Mouse (Mus musculus): ENCODE results near the gene Rbx1.

GRCm38 (mm10) chr15:81507201-81507600 lies 41.1 kb downstream of the Rbx1 start:
- TF ChIP-seq CTCF (IDR thresholded peaks at IDR 0.05; ENCODE audit: insufficient read depth, low read depth, low read length): no peak
- TF ChIP-seq POLR2A (IDR thresholded peaks at IDR 0.05; ENCODE audit: insufficient read depth, low read depth, low read length): no peak

Measured in olfactory bulb, adult 2 months (tissue).